Mouse (Mus musculus): ENCODE measurements around the gene Cdv3.
"Not testable (repeated sequence)": the region's sequence is repeated elsewhere in the genome, so short reads cannot be mapped to it uniquely, and the experiment has no call there.

Cdv3 gene

GRCm38 (mm10) chr9:103372271-103373010, 6.8 kb upstream of the Cdv3 start:
- DNase-seq (ENCODE audit: low read depth), result no peak

- no peak for DNase-seq (ENCODE audit: low read depth)
Observed at GRCm38 (mm10) chr9:103369951-103370350, 4.3 kb upstream of the Cdv3 start.

- no peak for DNase-seq (ENCODE audit: low read depth)
Observed at GRCm38 (mm10) chr9:103366356-103366755, 716 bp upstream of the Cdv3 start.

GRCm38 (mm10) chr9:103364601-103365289, 895 bp downstream of the Cdv3 start:
- DNase-seq (ENCODE audit: low read depth), result peak; percentile 59

GRCm38 (mm10) chr9:103363730-103364417, 1.8 kb downstream of the Cdv3 start:
- DNase-seq (ENCODE audit: low read depth), result peak; percentile 55

GRCm38 (mm10) chr9:103363088-103363487, 2.6 kb downstream of the Cdv3 start:
- DNase-seq (ENCODE audit: low read depth), result no peak

GRCm38 (mm10) chr9:103360642-103361041, 5.0 kb downstream of the Cdv3 start:
- no peak for DNase-seq (ENCODE audit: low read depth)

- DNase-seq (ENCODE audit: low read depth), result no peak
Observed at GRCm38 (mm10) chr9:103358545-103358944, 7.1 kb downstream of the Cdv3 start.

GRCm38 (mm10) chr9:103357893-103358292, 7.7 kb downstream of the Cdv3 start:
- no peak for DNase-seq (ENCODE audit: low read depth)

- not testable (repeated sequence) for DNase-seq (ENCODE audit: low read depth)
Observed at GRCm38 (mm10) chr9:103353500-103354260, 12.0 kb downstream of the Cdv3 start.

GRCm38 (mm10) chr9:103348791-103349190, 16.8 kb downstream of the Cdv3 start:
- DNase-seq (ENCODE audit: low read depth), result no peak

- DNase-seq (ENCODE audit: low read depth), result no peak
Observed at GRCm38 (mm10) chr9:103347996-103348490, 17.6 kb downstream of the Cdv3 start.

- peak; percentile 67 for DNase-seq (ENCODE audit: low read depth)
Observed at GRCm38 (mm10) chr9:103347045-103347444, 18.6 kb downstream of the Cdv3 start.

- DNase-seq (ENCODE audit: low read depth), result no peak
Observed at GRCm38 (mm10) chr9:103336912-103337311, 28.7 kb downstream of the Cdv3 start.

GRCm38 (mm10) chr9:103332663-103333062, 33.0 kb downstream of the Cdv3 start:
- DNase-seq (ENCODE audit: low read depth), result peak; percentile 27

GRCm38 (mm10) chr9:103326449-103326848, 39.2 kb downstream of the Cdv3 start:
- DNase-seq (ENCODE audit: low read depth), result no peak

- peak; percentile 46 for DNase-seq (ENCODE audit: low read depth)
Observed at GRCm38 (mm10) chr9:103324678-103325077, 41.0 kb downstream of the Cdv3 start.

- no peak for DNase-seq (ENCODE audit: low read depth)
Observed at GRCm38 (mm10) chr9:103309832-103310231, 55.8 kb downstream of the Cdv3 start.

GRCm38 (mm10) chr9:103305332-103306041, 60.2 kb downstream of the Cdv3 start:
- DNase-seq (ENCODE audit: low read depth), result peak; percentile 62

GRCm38 (mm10) chr9:103304927-103305326, 60.7 kb downstream of the Cdv3 start, which contains the start of the genes 1300017J02Rik and Topbp1:
Gene 1300017J02Rik, minus strand, starts transcription at chr9:103305082.
Gene Topbp1, plus strand, starts transcription at chr9:103305215.
- DNase-seq (ENCODE audit: low read depth), result peak; percentile 94
